Mouse (Mus musculus): Measurements from ENCODE around the gene Gm10490.
A peak's percentile ranks its signal among the peaks of the same experiment; 100 is the strongest.
"Not testable (repeated sequence)": the region's sequence is repeated elsewhere in the genome, so short reads cannot be mapped to it uniquely, and the experiment has no call there.

Gm10490 gene

GRCm38 (mm10) chrX:7909242-7909641 is at the start of gene Gm10490:
TSS of gene Gm10490 (plus strand) at chrX:7909542.
- not testable (repeated sequence) for DNase-seq

- no peak for DNase-seq
These were observed 46.2 kb upstream of the Gm10490 start for GRCm38 (mm10) chrX:7863181-7863580.

GRCm38 (mm10) chrX:7864551-7864950 is 44.8 kb upstream of the Gm10490 start:
- no peak for DNase-seq

GRCm38 (mm10) chrX:7865343-7865742 is 44.0 kb upstream of the Gm10490 start:
- DNase-seq: no peak

GRCm38 (mm10) chrX:7865786-7866185 is 43.6 kb upstream of the Gm10490 start:
- DNase-seq: no peak

GRCm38 (mm10) chrX:7867141-7867540 is 42.2 kb upstream of the Gm10490 start:
- no peak for DNase-seq

GRCm38 (mm10) chrX:7868506-7868905 is 40.8 kb upstream of the Gm10490 start:
- no peak for DNase-seq

- no peak for DNase-seq
These were observed 39.5 kb upstream of the Gm10490 start for GRCm38 (mm10) chrX:7869826-7870225.

GRCm38 (mm10) chrX:7878007-7878419 is 31.3 kb upstream of the Gm10490 start, which contains the start of gene Pim2:
TSS of gene Pim2 (plus strand) at chrX:7878262.
- peak; percentile 82 to 87 for DNase-seq

- DNase-seq: peak; percentile 33 to 38
These were observed 30.8 kb upstream of the Gm10490 start for GRCm38 (mm10) chrX:7878495-7878894.

GRCm38 (mm10) chrX:7879819-7880218 is 29.5 kb upstream of the Gm10490 start:
- peak; percentile 64 to 68 for DNase-seq

GRCm38 (mm10) chrX:7883841-7884567 is 25.3 kb upstream of the Gm10490 start, which contains the start of gene Slc35a2:
TSS of gene Slc35a2 (plus strand) at chrX:7884028.
- DNase-seq: peak; percentile 78

- DNase-seq: no peak
These were observed 11.1 kb upstream of the Gm10490 start for GRCm38 (mm10) chrX:7898211-7898610.

GRCm38 (mm10) chrX:7898880-7899874 is 10.2 kb upstream of the Gm10490 start, which contains the start of the genes Pqbp1 and Timm17b:
TSS of gene Pqbp1 (minus strand) at chrX:7899269.
TSS of gene Timm17b (plus strand) at chrX:7899357.
- peak; percentile 82 to 86 for DNase-seq

- DNase-seq: no peak
These were observed 4.9 kb upstream of the Gm10490 start for GRCm38 (mm10) chrX:7904441-7904840.

GRCm38 (mm10) chrX:7907735-7908134 is 1.6 kb upstream of the Gm10490 start, which contains the start of gene Gm10491:
TSS of gene Gm10491 (minus strand) at chrX:7907835.
- no peak for DNase-seq

- DNase-seq: no peak
These were observed 1.1 kb downstream of the Gm10490 start for GRCm38 (mm10) chrX:7910473-7910872.

GRCm38 (mm10) chrX:7915669-7916068 is 6.3 kb downstream of the Gm10490 start:
- peak; percentile 18 to 50 for DNase-seq

GRCm38 (mm10) chrX:7917960-7918359 is 8.6 kb downstream of the Gm10490 start:
- DNase-seq: not testable (repeated sequence)

- DNase-seq: peak; percentile 58 to 71
These were observed 10.4 kb downstream of the Gm10490 start, which contains the start of gene Pcsk1n for GRCm38 (mm10) chrX:7919601-7920383. TSS of gene Pcsk1n (plus strand) at chrX:7919822.

- peak in 1 of 2 experiments; percentile 36 for DNase-seq
These were observed 12.7 kb downstream of the Gm10490 start for GRCm38 (mm10) chrX:7922032-7922431.

- DNase-seq: no peak
These were observed 16.9 kb downstream of the Gm10490 start for GRCm38 (mm10) chrX:7926266-7926665.
